Mouse (Mus musculus): Measurements from ENCODE around the gene Unc45b.
A peak's percentile ranks its signal among the peaks of the same experiment; 100 is the strongest.

The Unc45b gene

GRCm38 (mm10) chr11:82910250-82910649, at the start of gene Unc45b:
Gene Unc45b, plus strand, starts transcription at chr11:82910550.
- DNase-seq (ENCODE audit: low spot score), result no peak

- no peak for DNase-seq (ENCODE audit: low spot score)
Observed at GRCm38 (mm10) chr11:82860759-82861158, 49.6 kb upstream of the Unc45b start.

GRCm38 (mm10) chr11:82861558-82861957, 48.8 kb upstream of the Unc45b start:
- DNase-seq (ENCODE audit: low spot score), result no peak

- DNase-seq (ENCODE audit: low spot score), result no peak
Observed at GRCm38 (mm10) chr11:82862638-82863037, 47.7 kb upstream of the Unc45b start.

GRCm38 (mm10) chr11:82863059-82863458, 47.3 kb upstream of the Unc45b start:
- no peak for DNase-seq (ENCODE audit: low spot score)

- DNase-seq (ENCODE audit: low spot score), result no peak
Observed at GRCm38 (mm10) chr11:82863488-82863931, 46.8 kb upstream of the Unc45b start.

- no peak for DNase-seq (ENCODE audit: low spot score)
Observed at GRCm38 (mm10) chr11:82865957-82866356, 44.4 kb upstream of the Unc45b start.

- no peak for DNase-seq (ENCODE audit: low spot score)
Observed at GRCm38 (mm10) chr11:82866850-82867564, 43.3 kb upstream of the Unc45b start.

GRCm38 (mm10) chr11:82867956-82868355, 42.4 kb upstream of the Unc45b start:
- no peak for DNase-seq (ENCODE audit: low spot score)

- DNase-seq (ENCODE audit: low spot score), result no peak
Observed at GRCm38 (mm10) chr11:82869506-82870172, 40.7 kb upstream of the Unc45b start.

GRCm38 (mm10) chr11:82870173-82871030, 39.9 kb upstream of the Unc45b start:
- peak; percentile 65 for DNase-seq (ENCODE audit: low spot score)

- peak; percentile 95 for DNase-seq (ENCODE audit: low spot score)
Observed at GRCm38 (mm10) chr11:82871031-82871446, 39.3 kb upstream of the Unc45b start, which contains the start of gene Rffl. Gene Rffl, minus strand, starts transcription at chr11:82871210.

- no peak for DNase-seq (ENCODE audit: low spot score)
Observed at GRCm38 (mm10) chr11:82874924-82875323, 35.4 kb upstream of the Unc45b start.

GRCm38 (mm10) chr11:82875631-82876030, 34.7 kb upstream of the Unc45b start:
- DNase-seq (ENCODE audit: low spot score), result no peak

GRCm38 (mm10) chr11:82877726-82878344, 32.5 kb upstream of the Unc45b start:
- no peak for DNase-seq (ENCODE audit: low spot score)

- no peak for DNase-seq (ENCODE audit: low spot score)
Observed at GRCm38 (mm10) chr11:82883180-82883579, 27.2 kb upstream of the Unc45b start.

GRCm38 (mm10) chr11:82886559-82886958, 23.8 kb upstream of the Unc45b start:
- no peak for DNase-seq (ENCODE audit: low spot score)

GRCm38 (mm10) chr11:82888491-82888946, 21.8 kb upstream of the Unc45b start:
- no peak for DNase-seq (ENCODE audit: low spot score)

- DNase-seq (ENCODE audit: low spot score), result no peak
Observed at GRCm38 (mm10) chr11:82889524-82890341, 20.6 kb upstream of the Unc45b start.

- peak; percentile 95 for DNase-seq (ENCODE audit: low spot score)
Observed at GRCm38 (mm10) chr11:82890342-82890762, 20.0 kb upstream of the Unc45b start, which contains the start of gene Rad51d. Gene Rad51d, minus strand, starts transcription at chr11:82890614.

- no peak for DNase-seq (ENCODE audit: low spot score)
Observed at GRCm38 (mm10) chr11:82891936-82892335, 18.4 kb upstream of the Unc45b start, which contains the start of gene Fndc8. Gene Fndc8, plus strand, starts transcription at chr11:82892124.
